In the genomic region with DNA sequence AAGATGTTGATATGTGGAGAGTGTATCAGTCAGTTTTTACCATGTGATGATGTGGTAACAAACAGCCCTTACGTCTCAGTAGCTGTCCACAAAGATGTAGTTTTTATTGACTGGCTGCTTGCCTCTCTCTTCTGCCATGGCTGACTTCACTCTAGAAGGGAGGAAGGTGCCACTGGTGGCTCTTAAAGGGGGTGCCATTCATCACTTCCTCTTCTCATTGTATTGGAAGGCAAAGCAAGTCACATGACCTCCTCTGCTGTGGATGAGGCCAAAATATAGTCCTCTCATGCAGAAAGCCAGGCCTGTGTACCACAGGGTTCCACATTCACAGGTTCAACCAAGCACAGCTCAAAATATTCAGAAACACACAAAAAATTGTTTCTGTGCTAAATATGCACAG, we compare ENCODE assay signal across 14 mouse cellular contexts.
"Had no signal": no experiment of that assay in that cellular context is flagged by ENCODE, and none has a peak within 500 bp of the region (broad histone marks: within the 10 kb centered on the region; RNA-seq: fewer than 3 reads in every experiment).

No protein-coding gene starts in this region.

- H3K4me1 ChIP-seq: limb, embryonic 15.5 days; liver, embryonic 13.5 days; neural tube, embryonic 12.5 days; stomach, embryonic 15.5 days had no signal

- H3K4me2 ChIP-seq: limb, embryonic 15.5 days; liver, embryonic 13.5 days; neural tube, embryonic 12.5 days; stomach, embryonic 15.5 days had no signal

- H3K27me3 ChIP-seq: limb, embryonic 15.5 days; liver, embryonic 13.5 days; neural tube, embryonic 12.5 days; stomach, embryonic 15.5 days had no signal

- H3K4me3 ChIP-seq: left cerebral cortex, adult 2 months; limb, embryonic 15.5 days; liver, embryonic 13.5 days; midbrain, embryonic 10.5 days; neural tube, embryonic 12.5 days; stomach, embryonic 15.5 days had no signal

- H3K9ac ChIP-seq: limb, embryonic 15.5 days; liver, embryonic 13.5 days; neural tube, embryonic 12.5 days; stomach, embryonic 15.5 days had no signal

- H3K9me3 ChIP-seq: limb, embryonic 15.5 days; liver, embryonic 13.5 days; midbrain, embryonic 10.5 days; neural tube, embryonic 12.5 days; stomach, embryonic 15.5 days had no signal

- DNase-seq: kidney, adult 11 months; kidney, postnatal 25 days; liver, embryonic 13.5 days; lung, adult 18-20 months; midbrain, embryonic 14.5 days; retina, postnatal 1 day; right cerebral cortex, postnatal 4 days; thymus, adult 2 months; thymus, postnatal 36 days had no signal

- H3K36me3 ChIP-seq: limb, embryonic 15.5 days; liver, embryonic 13.5 days; midbrain, embryonic 10.5 days; neural tube, embryonic 12.5 days; stomach, embryonic 15.5 days had no signal

- H3K27ac ChIP-seq: left cerebral cortex, adult 2 months; limb, embryonic 15.5 days; liver, embryonic 13.5 days; midbrain, embryonic 10.5 days; neural tube, embryonic 12.5 days; stomach, embryonic 15.5 days had no signal
